Mouse (Mus musculus) T-cell, adult 2 months (primary cell): ENCODE results near the gene A930002H24Rik.

Experiments used
- DNase-seq: peaks from one replicate; pipeline ENCODE4 v3.0.0; 2022; ENCODE audit warnings: low spot score

A930002H24Rik gene

DNA sequence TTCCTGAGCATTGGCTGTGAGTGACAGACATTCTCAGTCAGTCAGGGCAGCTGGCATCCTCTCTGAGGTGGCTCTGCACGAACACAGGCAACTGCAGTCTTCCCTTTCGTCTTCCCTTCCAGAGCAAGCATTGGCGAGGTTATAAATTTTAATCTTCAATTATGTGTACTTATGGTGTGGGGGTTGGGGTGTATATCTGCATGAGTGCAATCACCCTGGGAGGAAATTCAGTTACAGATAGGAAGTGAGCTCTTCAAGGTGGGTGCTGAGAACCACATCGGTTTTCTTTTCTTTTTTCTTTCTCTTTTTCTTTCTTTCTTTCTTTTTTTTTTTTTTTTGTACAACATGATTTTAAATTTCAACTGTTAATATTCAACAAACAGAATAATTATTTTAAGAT, 32.0 kb downstream of the A930002H24Rik start:
- DNase-seq = no peak

DNA sequence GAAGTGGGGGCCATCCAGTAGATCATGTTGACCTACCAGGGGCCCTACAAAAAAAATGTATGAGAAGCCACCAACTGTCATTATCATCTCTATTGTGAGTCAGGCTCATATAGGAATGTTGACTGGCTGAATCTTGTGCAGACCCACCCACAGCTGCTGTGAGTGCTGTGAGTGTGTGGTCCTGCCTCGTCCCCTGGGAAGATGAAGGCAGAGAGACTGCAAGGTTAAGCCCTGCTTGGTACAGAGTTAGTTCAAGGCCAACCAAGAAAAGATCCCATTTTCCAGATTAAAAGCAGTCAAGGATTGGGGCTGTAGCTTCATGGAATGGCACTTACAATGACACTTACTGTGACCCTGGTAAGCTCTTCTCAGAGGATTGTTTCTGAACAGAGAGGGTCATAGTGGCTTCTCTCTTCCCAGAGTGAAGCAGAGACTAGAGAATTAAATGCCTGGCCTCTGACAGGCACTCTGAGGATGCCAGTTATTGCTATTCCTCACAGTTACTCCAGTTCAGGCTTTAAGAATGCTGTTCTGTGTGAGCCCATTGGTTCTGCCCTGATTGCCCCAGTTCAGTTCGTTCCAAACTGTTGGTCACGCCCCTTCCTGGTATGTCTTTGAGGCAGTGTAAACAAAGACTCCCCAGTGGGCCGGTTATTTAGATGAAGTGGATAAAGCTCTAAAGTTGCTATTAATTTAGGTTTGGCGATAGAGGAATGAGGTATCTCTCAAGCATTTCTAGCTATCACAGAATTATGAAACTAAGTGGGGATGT, 34.8 kb downstream of the A930002H24Rik start:
- DNase-seq = no peak

DNA sequence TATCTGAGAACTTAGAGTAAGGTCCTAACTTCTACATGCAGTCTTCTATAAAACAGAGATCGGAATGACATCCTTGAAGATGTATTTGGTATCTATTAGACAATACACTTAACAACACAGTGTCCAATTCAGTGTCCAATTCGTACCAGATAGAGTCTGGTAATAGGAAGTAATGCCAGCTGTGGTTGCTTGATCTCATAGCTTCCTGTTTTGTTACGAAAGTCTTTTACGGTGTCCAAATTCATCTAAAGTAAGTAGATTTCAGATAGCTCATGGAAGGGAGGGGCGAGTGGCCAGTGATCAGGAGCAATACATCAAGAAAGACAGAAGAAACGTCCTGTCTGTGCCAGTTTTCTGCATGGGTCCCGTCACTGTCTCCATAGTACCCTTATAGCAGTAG, 36.8 kb downstream of the A930002H24Rik start:
- DNase-seq = no peak

DNA sequence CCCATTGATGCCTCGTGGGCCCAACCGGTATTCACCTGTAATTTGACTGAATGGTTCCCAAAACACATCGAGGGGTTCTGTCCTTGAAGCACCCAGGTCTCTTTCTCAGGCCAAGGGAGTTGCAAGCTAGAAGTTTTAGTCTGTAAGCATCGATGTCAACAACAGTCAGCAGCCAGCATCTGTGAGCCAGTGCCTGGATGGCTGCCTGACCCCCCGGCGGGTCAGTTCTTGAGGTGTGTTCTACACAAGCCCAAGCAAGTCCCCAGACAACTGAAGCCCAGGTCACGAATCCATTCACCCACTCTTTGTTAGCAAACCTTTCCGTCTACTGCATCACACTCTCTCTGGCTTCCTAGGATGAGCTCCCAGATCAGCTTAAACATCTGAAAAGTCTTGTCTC, 37.4 kb downstream of the A930002H24Rik start:
- no peak for DNase-seq

DNA sequence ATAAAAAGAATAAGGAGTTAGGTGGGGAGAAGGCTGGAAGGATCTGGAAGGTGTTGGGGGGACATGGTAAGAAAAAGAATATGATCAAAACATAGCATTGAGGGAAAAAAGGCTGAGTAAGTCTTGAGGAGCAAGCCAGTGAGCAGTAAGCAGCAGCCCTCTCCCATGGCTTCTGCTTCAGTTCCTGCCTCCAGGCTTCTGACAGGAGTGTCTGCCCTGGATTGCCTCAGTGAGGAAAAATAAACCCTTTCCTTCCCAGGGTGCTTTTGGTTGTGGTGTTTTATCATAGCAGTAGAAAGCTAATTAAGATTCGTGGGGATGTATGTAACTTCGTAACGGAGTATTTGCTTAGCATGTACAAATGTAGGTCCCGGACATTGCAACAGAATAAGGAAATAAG, 39.5 kb downstream of the A930002H24Rik start:
- DNase-seq = no peak

DNA sequence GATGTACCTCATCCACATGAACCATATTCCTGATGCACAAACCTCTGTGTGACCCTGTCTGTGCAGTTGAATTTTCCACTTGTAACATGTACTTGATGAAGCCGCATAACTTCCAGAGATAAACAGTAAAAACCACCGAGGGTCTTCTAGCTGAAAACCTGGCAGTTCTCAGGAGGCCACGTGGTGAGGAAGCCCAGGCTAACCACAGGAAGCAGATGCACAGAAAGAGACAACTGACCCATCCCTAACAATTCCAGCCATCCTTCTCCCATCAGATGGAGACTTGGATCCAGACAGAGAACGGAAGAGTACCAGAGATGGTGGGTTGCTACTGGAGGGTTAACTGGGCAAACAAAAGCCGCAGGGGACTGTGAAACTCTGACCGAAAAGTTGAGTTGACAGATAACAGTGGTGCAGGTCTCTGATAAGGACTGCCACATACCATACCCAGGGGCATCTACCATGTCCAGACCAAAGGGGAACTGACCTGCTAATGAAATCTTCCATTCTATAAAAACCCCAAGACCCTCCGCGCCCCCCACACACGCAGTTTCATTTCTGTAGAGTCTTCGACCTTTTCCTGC, 45.1 kb downstream of the A930002H24Rik start:
- no peak for DNase-seq

DNA sequence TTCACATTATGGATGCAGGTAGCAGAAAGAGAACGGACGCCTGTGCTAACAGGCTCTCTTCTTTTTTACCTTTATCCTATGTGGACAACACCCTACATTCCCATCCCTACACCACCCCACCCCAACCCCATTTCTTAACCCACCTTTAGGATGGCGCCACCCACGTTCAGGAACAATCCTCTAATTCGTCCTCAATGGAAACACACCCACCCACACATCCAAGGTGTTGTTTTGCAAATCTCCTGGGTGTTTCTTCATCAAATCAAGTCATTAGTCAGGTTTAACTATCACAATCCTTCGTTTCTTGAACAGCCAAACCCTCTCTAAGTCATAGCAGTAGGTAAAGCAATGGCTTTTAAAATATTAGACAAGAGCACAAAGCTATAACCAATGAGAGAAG, 50.0 kb downstream of the A930002H24Rik start:
- DNase-seq = no peak
